Mouse (Mus musculus) ES-Bruce4 (cell line): ENCODE measurements at regions not wholly inside any gene's neighbourhood (a gene's known extent, or its start where the extent isn't known, plus 50 kb on each side); places are given as distances from the start of the nearest gene placed in this dataset.

Experiments
- H3K27ac ChIP-seq: 2 replicates; pipeline ENCODE4 v1.5.1; 2012; ENCODE audit warnings: low read length, inconsistent platforms; ENCODE audit not compliant: insufficient read depth
- H3K27me3 ChIP-seq: 2 replicates; pipeline ENCODE4 v1.6.1; 2012; ENCODE audit warnings: mild to moderate bottlenecking, low read length, inconsistent platforms; ENCODE audit not compliant: control insufficient read depth, poor library complexity, insufficient read depth, severe bottlenecking
- H3K36me3 ChIP-seq: 2 replicates; pipeline ENCODE4 v1.6.1; 2012; ENCODE audit warnings: inconsistent platforms, mild to moderate bottlenecking, low read length, moderate library complexity; ENCODE audit not compliant: control insufficient read depth, poor library complexity, insufficient read depth, severe bottlenecking
- H3K4me1 ChIP-seq: one replicate; pipeline ENCODE4 v1.8.1; 2011; ENCODE audit warnings: low read length; ENCODE audit not compliant: control insufficient read depth, insufficient read depth
- H3K4me3 ChIP-seq: 2 replicates; pipeline ENCODE4 v1.5.1; 2011; ENCODE audit warnings: low read depth, mild to moderate bottlenecking, low read length
- H3K9ac ChIP-seq: 2 replicates; pipeline ENCODE4 v1.6.1; 2012; ENCODE audit warnings: low read depth, mild to moderate bottlenecking, inconsistent platforms; ENCODE audit not compliant: poor library complexity, severe bottlenecking
- H3K9me3 ChIP-seq: replicated peaks from 2 replicates; pipeline ENCODE4 v1.6.1; 2012; ENCODE audit warnings: mild to moderate bottlenecking, low read length, inconsistent platforms; ENCODE audit not compliant: control insufficient read depth, poor library complexity, insufficient read depth, severe bottlenecking
- CTCF ChIP-seq: IDR thresholded peaks from one replicate; pipeline ENCODE4 v1.8.1; 2011; ENCODE audit warnings: low read depth, low read length
- EP300 ChIP-seq: IDR thresholded peaks from 2 replicates; pipeline ENCODE4 v1.6.1; 2011; ENCODE audit warnings: low read depth, low read length; ENCODE audit not compliant: insufficient read depth
- POLR2A ChIP-seq: IDR thresholded peaks from one replicate; pipeline ENCODE4 v1.8.1; 2011; ENCODE audit warnings: low read length; ENCODE audit not compliant: insufficient read depth

DNA sequence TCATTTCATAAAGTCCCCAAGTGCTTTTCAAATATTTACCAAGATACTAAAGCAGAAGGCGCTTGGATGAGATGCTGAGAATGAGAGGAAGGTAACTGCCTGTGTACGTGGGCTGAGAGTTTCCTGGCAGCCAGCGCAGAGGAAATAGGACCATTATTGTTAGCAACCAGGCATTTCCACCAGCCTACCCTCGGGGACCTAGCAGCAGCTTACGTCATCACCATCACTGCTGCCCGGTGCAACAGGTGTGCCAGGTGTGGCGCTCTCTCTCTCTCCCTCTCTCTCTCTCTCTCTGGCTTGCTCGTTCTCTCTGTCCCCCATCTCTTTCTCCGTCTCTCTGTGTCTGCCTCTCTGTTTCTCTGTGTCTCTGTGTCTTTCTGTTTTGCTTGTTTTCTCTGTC is 55.1 kb upstream of the Fam222a start:
- Histone ChIP-seq H3K4me3 (peak overlapping the region; percentile 14; the same call in 1 of the 2 replicates), H3K9ac (0 out of 2 replicates have a peak overlapping the region, but pooled peaks have one; percentile 18), H3K4me1 (peaks cover 7% of the 10 kb centered on the region), H3K27ac (peak overlapping the region; percentile 51; the same call in 1 of the 2 replicates), H3K36me3 (no peaks in the 10 kb centered on the region), H3K27me3 (no peaks in the 10 kb centered on the region), H3K9me3 (no peaks in the 10 kb centered on the region)
- no peak for TF ChIP-seq EP300
- peak; percentile 13 for TF ChIP-seq CTCF

DNA sequence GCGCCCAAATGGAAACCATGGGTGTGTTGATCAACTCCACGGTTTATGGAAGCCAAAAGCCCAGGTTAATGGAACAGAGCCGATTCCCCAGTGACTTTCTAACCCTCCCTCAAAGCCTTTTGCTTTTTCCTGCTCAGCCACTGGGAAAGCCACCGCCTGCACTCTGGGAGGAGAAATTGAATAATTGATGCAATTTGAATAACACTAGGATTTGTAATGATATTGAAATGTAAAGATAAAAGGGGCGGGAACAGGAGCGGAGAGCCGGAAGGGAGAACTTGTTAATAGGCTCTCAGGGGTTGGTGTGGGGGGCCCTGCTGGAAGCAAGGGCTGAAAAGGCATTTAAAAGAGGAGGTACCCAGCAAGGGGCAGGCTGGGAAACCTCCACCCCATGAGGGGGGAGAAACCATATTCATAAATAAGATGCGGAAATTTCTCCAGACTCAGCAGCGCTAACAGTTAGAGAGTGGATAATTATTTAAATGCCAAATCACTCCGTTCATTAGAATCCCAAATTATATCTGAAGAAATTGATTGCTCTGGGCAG is 53.8 kb upstream of the Fam222a start:
- H3K4me3 ChIP-seq = peak overlapping the region; percentile 24

GRCm38 (mm10) chr5:114517010-114517409 is 50.8 kb upstream of the Fam222a start:
- Histone ChIP-seq H3K27me3 (no peaks in the 10 kb centered on the region), H3K27ac (peak overlapping the region; percentile 62), H3K4me3 (no peak overlapping the region), H3K4me1 (peaks cover 8% of the 10 kb centered on the region), H3K9ac (no peak overlapping the region), H3K9me3 (no peaks in the 10 kb centered on the region), H3K36me3 (no peaks in the 10 kb centered on the region)
- TF ChIP-seq POLR2A (peak; percentile 14), EP300 (no peak), CTCF (no peak)

More for the DNA sequence above, 53.8 kb upstream of the Fam222a start:
- Histone ChIP-seq H3K9me3 (no peaks in the 10 kb centered on the region), H3K36me3 (no peaks in the 10 kb centered on the region), H3K9ac (no peak overlapping the region; the same call in 1 of the 2 replicates), H3K4me1 (peaks cover 8% of the 10 kb centered on the region), H3K27me3 (no peaks in the 10 kb centered on the region), H3K27ac (peak overlapping the region; percentile 54)
- no peak for TF ChIP-seq CTCF
- no peak for TF ChIP-seq EP300
- no peak for TF ChIP-seq POLR2A

DNA sequence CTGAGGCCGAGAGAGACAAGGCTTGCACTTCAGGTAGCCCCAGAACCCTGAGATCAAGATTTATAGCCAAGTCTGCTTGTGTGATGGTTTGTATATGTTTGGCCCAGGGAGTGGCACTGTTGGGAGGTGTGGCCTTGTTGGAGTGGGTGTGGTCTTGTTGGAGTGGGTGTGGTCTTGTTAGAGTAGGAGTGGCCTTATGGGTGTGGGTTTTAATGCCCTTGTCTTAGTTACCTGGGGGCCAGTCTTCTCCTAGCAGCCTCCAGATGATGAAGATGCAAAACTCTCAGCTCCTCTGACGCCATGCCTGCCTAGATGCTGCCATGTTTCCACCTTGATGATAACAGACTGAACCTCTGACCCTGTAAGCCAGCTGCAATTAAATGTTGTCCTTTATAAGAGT is 49.8 kb upstream of the Fam222a start:
- no peak overlapping the region for H3K9ac ChIP-seq
- H3K27me3 ChIP-seq = no peaks in the 10 kb centered on the region
- H3K4me1 ChIP-seq = peaks cover 8% of the 10 kb centered on the region
- no peaks in the 10 kb centered on the region for H3K36me3 ChIP-seq
- no peak overlapping the region for H3K4me3 ChIP-seq
- H3K27ac ChIP-seq = peak overlapping the region; percentile 62
- H3K9me3 ChIP-seq = no peaks in the 10 kb centered on the region
- peak; percentile 17 for TF ChIP-seq POLR2A
- TF ChIP-seq CTCF = no peak
